Mouse (Mus musculus) intestine, embryonic 14.5 days (tissue): ENCODE results near the gene Zbp1. TPM values are rescaled to one million over a fixed set of nuclear protein-coding genes. Genes with fewer than 3 reads are reported as not detected.

Experiments used
- ATAC-seq: fragments of 200-750 bp; cut with Nextera tagmentation; replicated peaks from 2 replicates; pipeline ENCODE4 v1.8.0; 2017; ENCODE audit warnings: low read depth, moderate number of reproducible peaks, moderate TSS enrichment, moderate library complexity; ENCODE audit not compliant: low FRiP score, low TSS enrichment
- DNase-seq: peaks from one replicate; pipeline ENCODE4 v3.0.0-alpha.2; 2018; ENCODE audit warnings: low spot score
- H3K27ac ChIP-seq: fragments of 300-500 bp; sonication (generic); 2 replicates; pipeline ENCODE4 v1.5.1; 2014; ENCODE audit warnings: low read depth, mild to moderate bottlenecking, control low read depth
- H3K27me3 ChIP-seq: fragments of 300-500 bp; sonication (generic); replicated peaks from 2 replicates; pipeline ENCODE4 v1.6.1; 2014; ENCODE audit warnings: low read length, control low read depth; ENCODE audit not compliant: control insufficient read depth, insufficient read depth
- H3K36me3 ChIP-seq: fragments of 300-500 bp; sonication (generic); 2 replicates; pipeline ENCODE4 v1.6.1; 2014; ENCODE audit warnings: low read length, control low read depth; ENCODE audit not compliant: control insufficient read depth, insufficient read depth
- H3K4me1 ChIP-seq: fragments of 300-500 bp; sonication (generic); replicated peaks from 2 replicates; pipeline ENCODE4 v1.6.1; 2014; ENCODE audit warnings: low read length, control low read depth, mixed read lengths; ENCODE audit not compliant: control insufficient read depth, insufficient read depth
- H3K4me2 ChIP-seq: fragments of 300-500 bp; sonication (generic); 2 replicates; pipeline ENCODE4 v1.6.1; 2014; ENCODE audit warnings: low read length
- H3K4me3 ChIP-seq: fragments of 300-500 bp; sonication (generic); 2 replicates; pipeline ENCODE4 v1.5.1; 2014; ENCODE audit warnings: low read depth, low read length, control low read depth, mixed read lengths
- H3K9ac ChIP-seq: fragments of 300-500 bp; sonication (generic); 2 replicates; pipeline ENCODE4 v1.6.1; 2014; ENCODE audit warnings: mild to moderate bottlenecking, low read length
- H3K9me3 ChIP-seq: fragments of 300-500 bp; sonication (generic); 2 replicates; pipeline ENCODE4 v1.6.1; 2016; ENCODE audit warnings: low read length, control low read depth; ENCODE audit not compliant: control insufficient read depth
- WGBS: fragments of 180-500 bp; shearing (Covaris S2); extraction: QIAGEN DNeasy Blood & Tissue Kit; methylation state at CpG from one replicate; pipeline ENCODE4 v1.1.7; 2014; 5-methylcytosine and 5-hydroxymethylcytosine counted together
- polyA plus RNA-seq: library from polyadenylated mRNA; unstranded; fragments of >200 nt; fragmentation: Nextera tagmentation; extraction: Ambion mirVana; gene quantifications from 2 replicates; pipeline ENCODE4 v1.2.1, GENCODE M21; 2014

The Zbp1 gene
- polyA plus RNA-seq, 1 experiment from 2014 or later = 0.65 TPM

- H3K27ac ChIP-seq = no peak overlapping the region
- DNase-seq (no peak), ATAC-seq (no peak)
- H3K4me3 ChIP-seq = no peak overlapping the region
- no peak overlapping the region for H3K9ac ChIP-seq
- peaks cover 18% of the 10 kb centered on the region for H3K4me1 ChIP-seq
- H3K4me2 ChIP-seq = no peak overlapping the region
- WGBS = 93% methylated on average over 4 of the region's 4 CpGs
- H3K27me3 ChIP-seq = no peaks in the 10 kb centered on the region
- H3K9me3 ChIP-seq = no peaks in the 10 kb centered on the region
- no peaks in the 10 kb centered on the region for H3K36me3 ChIP-seq
Measured at GRCm38 (mm10) chr2:173157871-173158270, 60.9 kb downstream of the Zbp1 start.

- 58% methylated on average over 4 of the region's 4 CpGs for WGBS
- no peaks in the 10 kb centered on the region for H3K9me3 ChIP-seq
- no peak for DNase-seq
- peaks cover 19% of the 10 kb centered on the region for H3K4me1 ChIP-seq
- no peak overlapping the region for H3K27ac ChIP-seq
- ATAC-seq = no peak
- no peaks in the 10 kb centered on the region for H3K27me3 ChIP-seq
- H3K4me2 ChIP-seq = no peak overlapping the region
- no peak overlapping the region for H3K9ac ChIP-seq
- no peak overlapping the region for H3K4me3 ChIP-seq
- H3K36me3 ChIP-seq = no peaks in the 10 kb centered on the region
Measured at GRCm38 (mm10) chr2:173157376-173157775, 61.3 kb downstream of the Zbp1 start.

GRCm38 (mm10) chr2:173156923-173157322, 61.8 kb downstream of the Zbp1 start:
- H3K9me3 ChIP-seq = no peaks in the 10 kb centered on the region
- ATAC-seq (no peak), DNase-seq (no peak)
- 88% methylated on average over 13 of the region's 13 CpGs for WGBS
- H3K4me1 ChIP-seq = peaks cover 19% of the 10 kb centered on the region
- H3K9ac ChIP-seq = no peak overlapping the region
- no peaks in the 10 kb centered on the region for H3K36me3 ChIP-seq
- H3K27ac ChIP-seq = no peak overlapping the region
- no peak overlapping the region for H3K4me3 ChIP-seq
- no peaks in the 10 kb centered on the region for H3K27me3 ChIP-seq
- no peak overlapping the region for H3K4me2 ChIP-seq

Other genes starting within 250 kb of the Zbp1 start
- 0.04 TPM in 1 of 2 replicates, not detected in the other for gene Spo11, start 241.2 kb downstream of the Zbp1 start, polyA plus RNA-seq
- 143 and 150 TPM in 2 replicates for gene Rae1, start 218.8 kb downstream of the Zbp1 start, polyA plus RNA-seq
- 49.4 and 53.0 TPM in 2 replicates for gene Rbm38, start 198.4 kb downstream of the Zbp1 start, polyA plus RNA-seq
- 0.12 and 0.16 TPM in 2 replicates for gene Ctcfl, start 99.4 kb downstream of the Zbp1 start, polyA plus RNA-seq
- 0.77 and 0.87 TPM in 2 replicates for gene Pck1, start 65.9 kb downstream of the Zbp1 start, polyA plus RNA-seq
- gene Pmepa1, start 57.6 kb upstream of the Zbp1 start, polyA plus RNA-seq = 10.4 and 12.0 TPM in 2 replicates